Mouse (Mus musculus) embryonic facial prominence, embryonic 15.5 days (tissue): ENCODE results near the gene Utp14b. TPM values are rescaled to one million over a fixed set of nuclear protein-coding genes. Genes with fewer than 3 reads are reported as not detected.

Experiments
- ATAC-seq: fragments of 200-750 bp; cut with Nextera tagmentation; 2 replicates; pipeline ENCODE4 v1.8.0; 2017; ENCODE audit warnings: low read depth, moderate TSS enrichment; ENCODE audit not compliant: insufficient number of reproducible peaks, low FRiP score, low TSS enrichment
- H3K27ac ChIP-seq: fragments of 300-500 bp; sonication (generic); replicated peaks from 2 replicates; pipeline ENCODE4 v1.5.1; 2015; ENCODE audit warnings: mild to moderate bottlenecking, inconsistent platforms
- H3K27me3 ChIP-seq: fragments of 300-500 bp; sonication (generic); 2 replicates; pipeline ENCODE4 v1.6.1; 2015; ENCODE audit warnings: inconsistent platforms
- H3K36me3 ChIP-seq: fragments of 300-500 bp; sonication (generic); 2 replicates; pipeline ENCODE4 v1.6.1; 2015; ENCODE audit warnings: mild to moderate bottlenecking, inconsistent platforms
- H3K4me1 ChIP-seq: fragments of 300-500 bp; sonication (generic); 2 replicates; pipeline ENCODE4 v1.6.1; 2015; ENCODE audit warnings: inconsistent platforms
- H3K4me2 ChIP-seq: fragments of 300-500 bp; sonication (generic); replicated peaks from 2 replicates; pipeline ENCODE4 v1.6.1; 2015; ENCODE audit warnings: mild to moderate bottlenecking, inconsistent platforms
- H3K4me3 ChIP-seq: fragments of 300-500 bp; sonication (generic); replicated peaks from 2 replicates; pipeline ENCODE4 v1.5.1; 2015; ENCODE audit warnings: mild to moderate bottlenecking, inconsistent platforms
- H3K9ac ChIP-seq: fragments of 300-500 bp; sonication (generic); 2 replicates; pipeline ENCODE4 v1.6.1; 2015; ENCODE audit warnings: inconsistent platforms
- H3K9me3 ChIP-seq: fragments of 300-500 bp; sonication (generic); replicated peaks from 2 replicates; pipeline ENCODE4 v1.6.1; 2016; ENCODE audit warnings: inconsistent platforms
- WGBS: fragments of 180-500 bp; shearing (Covaris S2); methylation state at CpG from one replicate; pipeline ENCODE4 v1.1.7; 2015; 5-methylcytosine and 5-hydroxymethylcytosine counted together
- polyA plus RNA-seq: library from polyadenylated mRNA; unstranded; fragments of >200 nt; fragmentation: Nextera tagmentation; extraction: Ambion mirVana; gene quantifications from 2 replicates; pipeline ENCODE4 v1.2.1, GENCODE M21; 2015

The Utp14b gene
- 4.0 and 4.1 TPM in 2 replicates for polyA plus RNA-seq

DNA sequence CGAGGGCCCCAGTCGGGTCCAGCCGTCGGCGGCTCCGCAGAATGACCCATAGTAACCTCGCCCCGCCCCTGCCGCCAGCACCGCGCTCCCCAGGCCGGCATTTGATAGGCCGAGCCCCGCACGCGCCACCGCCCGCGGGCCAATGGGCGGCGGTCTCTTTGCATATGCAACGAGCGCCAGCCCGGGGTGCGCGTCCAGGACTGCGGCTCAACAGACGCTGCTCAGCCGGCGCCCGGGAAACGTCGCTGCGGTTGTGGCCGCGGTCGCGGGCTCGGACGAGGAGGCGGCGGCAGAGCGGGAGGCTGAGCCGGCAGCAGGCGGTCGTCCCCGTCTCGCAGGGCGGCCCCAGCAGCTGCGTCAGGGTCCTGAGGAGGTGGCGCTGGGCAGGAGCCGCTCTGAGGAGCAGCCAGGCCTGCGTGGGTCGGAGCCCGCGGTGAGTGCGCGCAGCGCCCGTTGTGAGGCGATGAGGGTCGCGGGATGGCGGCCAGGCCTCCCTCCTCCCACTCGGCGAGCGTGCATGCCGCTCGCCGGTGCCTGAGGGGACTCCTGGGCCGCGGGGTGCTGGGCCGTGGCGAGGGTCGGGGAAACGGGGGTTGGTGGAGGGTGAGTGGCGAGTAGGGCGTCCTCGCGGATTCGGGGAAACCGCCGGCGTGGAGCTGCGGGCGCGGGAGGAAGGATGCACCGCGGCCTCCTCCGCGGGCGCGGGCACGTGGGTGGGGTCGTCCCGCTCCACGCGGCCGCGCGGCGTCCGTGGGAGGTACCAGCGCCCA is at the start of gene Utp14b, which contains the start of gene Acsl3:
TSS of gene Utp14b (plus strand) at position 368 of the 770 bp plus-strand sequence.
TSS of gene Acsl3 (plus strand) at position 155 of the 770 bp plus-strand sequence.
- Histone ChIP-seq H3K9me3 (no peaks in the 10 kb centered on the region), H3K4me3 (peak within 1 kb of the TSS; percentile 70), H3K9ac (peak within 1 kb of the TSS; percentile 79), H3K4me1 (peaks cover 31% of the 10 kb centered on the region), H3K36me3 (no peaks in the 10 kb centered on the region), H3K4me2 (peak within 1 kb of the TSS; percentile 76), H3K27ac (peak within 1 kb of the TSS; percentile 97), H3K27me3 (no peaks in the 10 kb centered on the region)
- ATAC-seq: peak; percentile 99
- under 1% methylated on average over 103 of the region's 104 CpGs for WGBS

DNA sequence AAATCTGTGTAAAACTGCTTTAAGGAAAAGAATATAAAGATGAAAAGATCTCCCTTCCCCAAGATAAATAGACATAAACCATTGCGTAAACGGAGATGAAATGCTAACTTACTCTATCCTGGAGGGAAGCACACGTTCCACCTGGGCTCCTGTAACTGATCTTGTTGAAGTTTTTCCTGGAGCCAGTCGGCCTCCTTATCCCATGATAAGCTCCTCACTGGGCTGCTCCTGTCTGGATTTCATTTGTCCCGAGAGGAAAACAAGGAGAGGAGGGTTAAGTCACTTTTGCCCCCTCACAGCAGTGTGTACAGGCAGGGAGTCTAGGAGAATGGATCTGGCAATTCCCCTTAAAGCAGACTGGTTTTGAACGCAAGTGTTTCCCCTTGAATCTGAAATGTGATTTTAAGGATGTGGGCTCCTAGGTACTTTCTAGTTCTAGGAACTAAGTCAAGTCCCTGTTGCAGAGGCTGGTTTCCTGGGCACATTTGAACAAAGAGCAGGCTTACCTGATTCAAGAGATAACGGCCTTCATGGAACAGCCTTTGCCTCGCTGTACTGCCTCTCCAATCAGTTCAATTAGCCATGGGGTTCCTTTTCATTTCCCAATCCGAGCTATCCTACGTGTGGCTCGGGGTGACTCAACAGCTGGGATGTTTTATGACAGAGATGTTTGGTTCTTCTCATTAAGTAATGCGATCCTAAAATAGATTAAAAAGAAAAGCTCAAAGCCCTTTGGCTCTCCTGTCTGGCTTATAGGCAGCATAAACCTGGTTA is 48.5 kb upstream of the Utp14b start:
- ATAC-seq: no peak
- WGBS: 12% methylated on average over 12 of the region's 12 CpGs
- H3K4me3 ChIP-seq: no peak overlapping the region
- H3K27ac ChIP-seq: no peak overlapping the region
- H3K27me3 ChIP-seq: no peaks in the 10 kb centered on the region
- no peaks in the 10 kb centered on the region for H3K36me3 ChIP-seq
- no peaks in the 10 kb centered on the region for H3K9me3 ChIP-seq
- no peak overlapping the region for H3K9ac ChIP-seq
- peaks cover 7% of the 10 kb centered on the region; the same call in 1 of the 2 replicates for H3K4me1 ChIP-seq
- no peak overlapping the region for H3K4me2 ChIP-seq

DNA sequence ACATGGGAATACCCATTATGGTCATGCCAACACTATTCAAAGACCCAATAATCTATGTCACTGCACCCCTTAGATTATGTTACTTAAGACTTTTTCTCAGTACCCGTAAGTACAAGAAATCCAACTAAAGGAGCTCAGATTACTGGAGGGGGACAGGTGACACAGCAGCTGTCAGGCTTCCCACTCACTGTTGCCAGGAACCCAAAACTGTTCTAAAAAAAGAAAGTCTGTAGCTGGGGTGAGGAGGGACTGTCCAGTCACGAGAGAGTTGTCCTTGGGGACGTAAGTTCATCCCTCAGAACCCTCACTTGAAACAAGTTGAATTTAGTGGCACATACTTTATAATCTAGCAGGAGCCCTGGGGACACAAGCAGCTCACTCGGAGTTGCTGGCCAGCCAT is 46.8 kb upstream of the Utp14b start:
- 48% methylated on average over 4 of the region's 4 CpGs for WGBS
- Histone ChIP-seq H3K36me3 (no peaks in the 10 kb centered on the region), H3K27ac (no peak overlapping the region), H3K27me3 (no peaks in the 10 kb centered on the region), H3K4me1 (peaks cover 7% of the 10 kb centered on the region; the same call in 1 of the 2 replicates), H3K4me3 (no peak overlapping the region), H3K4me2 (no peak overlapping the region), H3K9ac (no peak overlapping the region), H3K9me3 (no peaks in the 10 kb centered on the region)
- no peak for ATAC-seq

DNA sequence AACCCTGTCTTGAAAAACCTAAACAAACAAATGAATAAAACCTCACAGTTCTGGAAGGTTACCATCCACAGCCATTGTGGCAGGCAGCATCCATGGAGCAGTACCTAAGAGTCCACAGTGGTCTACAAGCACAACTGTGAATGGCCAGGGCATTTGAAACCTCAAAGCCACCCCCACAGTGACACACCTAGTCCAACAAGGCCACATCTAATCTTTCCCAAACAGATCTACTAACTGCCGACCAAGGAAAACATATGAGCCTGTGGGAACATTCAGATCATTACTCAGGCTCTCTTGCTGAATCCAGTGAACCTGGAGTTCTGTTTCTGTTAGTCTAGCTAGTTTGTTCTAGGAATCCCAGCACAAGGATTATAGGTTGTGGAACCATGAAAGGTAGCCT is 44.9 kb upstream of the Utp14b start:
- Histone ChIP-seq H3K4me2 (no peak overlapping the region), H3K27ac (no peak overlapping the region), H3K36me3 (no peaks in the 10 kb centered on the region), H3K9me3 (no peaks in the 10 kb centered on the region), H3K9ac (no peak overlapping the region), H3K27me3 (no peaks in the 10 kb centered on the region), H3K4me3 (no peak overlapping the region), H3K4me1 (peaks cover 7% of the 10 kb centered on the region; the same call in 1 of the 2 replicates)
- WGBS: 84% methylated on average over 1 of the region's 1 CpGs
- no peak for ATAC-seq

DNA sequence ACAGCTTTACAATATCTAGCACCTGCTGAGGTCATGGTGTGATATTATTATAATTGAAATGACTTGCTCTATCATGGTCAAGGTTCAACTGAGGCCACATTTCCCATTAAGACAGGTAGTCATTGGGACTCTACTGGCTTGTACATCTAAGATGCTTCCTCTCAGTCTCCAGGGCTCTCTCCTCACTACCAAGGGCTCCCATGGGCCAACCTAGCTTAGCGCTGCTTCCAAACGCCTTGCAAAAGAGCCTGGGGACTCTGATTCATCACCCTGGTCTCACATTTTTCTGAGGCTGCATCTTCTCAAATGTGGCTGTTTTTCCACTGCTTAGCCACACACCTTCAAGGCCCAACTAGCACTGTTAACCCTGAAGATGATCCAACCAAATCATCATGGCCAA is 33.5 kb upstream of the Utp14b start:
- Histone ChIP-seq H3K4me1 (no peaks in the 10 kb centered on the region), H3K9ac (no peak overlapping the region), H3K9me3 (no peaks in the 10 kb centered on the region), H3K27me3 (no peaks in the 10 kb centered on the region), H3K4me2 (no peak overlapping the region), H3K27ac (no peak overlapping the region), H3K36me3 (no peaks in the 10 kb centered on the region), H3K4me3 (no peak overlapping the region)
- 96% methylated on average over 2 of the region's 2 CpGs for WGBS
- no peak for ATAC-seq

DNA sequence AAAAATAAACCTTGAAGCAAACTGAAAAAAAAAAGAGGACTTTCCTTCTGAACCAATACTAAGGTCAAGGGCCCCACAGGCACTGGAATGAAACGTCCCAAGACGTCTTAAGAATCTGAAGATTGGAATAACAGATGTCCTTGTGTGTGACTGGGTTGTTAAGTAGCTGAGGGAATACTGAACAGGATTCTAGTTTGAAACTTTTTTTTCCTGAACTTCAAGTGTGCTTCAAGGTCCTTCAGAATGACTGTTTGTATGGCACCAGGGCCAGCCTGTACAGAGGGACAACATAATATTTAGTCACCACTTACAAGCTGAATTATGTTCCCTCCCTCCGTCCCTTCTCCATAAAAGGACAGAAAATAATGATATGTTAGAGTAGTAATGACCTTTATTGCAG is 23.4 kb upstream of the Utp14b start:
- no peaks in the 10 kb centered on the region for H3K9me3 ChIP-seq
- H3K4me3 ChIP-seq: no peak overlapping the region
- 58% methylated on average over 3 of the region's 3 CpGs for WGBS
- H3K36me3 ChIP-seq: no peaks in the 10 kb centered on the region
- no peak overlapping the region for H3K27ac ChIP-seq
- ATAC-seq: no peak
- no peaks in the 10 kb centered on the region for H3K4me1 ChIP-seq
- H3K9ac ChIP-seq: no peak overlapping the region
- no peaks in the 10 kb centered on the region for H3K27me3 ChIP-seq
- no peak overlapping the region for H3K4me2 ChIP-seq

DNA sequence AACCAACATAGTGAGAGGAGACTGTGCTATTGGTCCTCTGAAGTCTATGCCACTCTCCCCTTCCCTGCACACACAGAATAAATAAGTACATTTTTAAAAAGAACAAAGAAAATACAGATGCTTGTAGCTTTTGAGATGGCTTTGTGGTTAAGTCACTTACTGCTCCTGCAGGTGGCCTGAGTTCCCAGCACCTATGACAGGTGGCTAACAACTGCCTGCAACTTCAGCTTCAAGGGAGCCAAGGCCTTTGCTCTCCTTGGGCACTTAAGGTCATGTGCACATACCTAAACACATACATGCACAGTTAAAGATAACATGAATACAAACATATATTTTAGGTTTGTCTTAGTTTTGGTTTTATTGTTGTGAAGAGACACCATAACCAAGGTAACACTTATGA is 17.0 kb upstream of the Utp14b start:
- Histone ChIP-seq H3K4me3 (no peak overlapping the region), H3K4me1 (peaks cover 10% of the 10 kb centered on the region; the same call in 1 of the 2 replicates)
- no peak for ATAC-seq

DNA sequence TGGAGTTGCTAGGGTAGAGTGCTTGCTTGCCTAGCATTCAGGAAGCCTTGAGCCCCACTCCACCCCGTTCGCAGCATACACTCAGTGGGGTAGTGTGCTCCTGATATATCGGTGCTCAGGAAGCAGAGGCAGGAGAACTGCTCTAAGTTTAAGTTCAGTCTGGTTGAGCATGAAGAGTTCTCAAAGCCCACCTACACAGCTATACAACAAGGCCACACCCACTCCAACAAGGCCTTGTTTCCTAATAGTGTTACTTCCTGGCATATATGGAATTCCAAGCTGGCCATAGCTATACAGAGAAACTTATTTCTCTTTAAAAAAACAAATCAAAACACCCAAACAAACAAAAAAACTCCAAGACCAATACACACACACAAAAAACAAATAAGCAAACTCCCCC is 16.0 kb upstream of the Utp14b start:
- no peak overlapping the region for H3K27ac ChIP-seq

More for the DNA sequence above, 17.0 kb upstream of the Utp14b start:
- Histone ChIP-seq H3K36me3 (no peaks in the 10 kb centered on the region), H3K27me3 (no peaks in the 10 kb centered on the region), H3K27ac (no peak overlapping the region), H3K4me2 (no peak overlapping the region), H3K9ac (no peak overlapping the region), H3K9me3 (no peaks in the 10 kb centered on the region)

DNA sequence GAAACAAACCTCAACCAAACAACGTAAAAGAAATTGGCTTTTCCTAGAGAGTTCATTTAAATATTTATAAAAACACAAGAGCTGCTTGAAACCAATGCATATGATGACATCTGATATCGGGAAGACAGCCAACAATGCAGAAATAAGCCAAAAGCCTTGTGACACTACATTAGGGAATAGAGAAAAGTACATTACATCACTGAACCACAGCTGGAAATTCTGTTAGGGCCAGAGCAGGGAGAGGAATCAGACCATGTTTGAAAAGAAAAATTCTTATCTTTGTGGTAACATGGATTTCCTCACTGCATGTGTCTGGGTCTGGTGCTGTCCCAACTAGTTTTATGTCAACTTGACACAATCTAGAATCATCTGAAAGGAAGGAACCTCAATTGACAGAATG is 15.6 kb upstream of the Utp14b start:
- H3K36me3 ChIP-seq: no peaks in the 10 kb centered on the region
- H3K4me2 ChIP-seq: no peak overlapping the region
- H3K4me3 ChIP-seq: no peak overlapping the region
- no peaks in the 10 kb centered on the region for H3K27me3 ChIP-seq
- H3K9ac ChIP-seq: no peak overlapping the region
- WGBS: 47% methylated on average over 2 of the region's 2 CpGs
- no peak overlapping the region; the same call in 1 of the 2 replicates for H3K27ac ChIP-seq
- H3K9me3 ChIP-seq: no peaks in the 10 kb centered on the region
- no peak for ATAC-seq
- peaks cover 10% of the 10 kb centered on the region; the same call in 1 of the 2 replicates for H3K4me1 ChIP-seq

More for the DNA sequence above, 16.0 kb upstream of the Utp14b start:
- no peak overlapping the region for H3K4me2 ChIP-seq
- H3K9me3 ChIP-seq: no peaks in the 10 kb centered on the region
- no peak overlapping the region for H3K9ac ChIP-seq
- H3K4me3 ChIP-seq: no peak overlapping the region
- 91% methylated on average over 3 of the region's 3 CpGs for WGBS
- H3K4me1 ChIP-seq: peaks cover 10% of the 10 kb centered on the region; the same call in 1 of the 2 replicates
- no peaks in the 10 kb centered on the region for H3K36me3 ChIP-seq
- ATAC-seq: no peak
- H3K27me3 ChIP-seq: no peaks in the 10 kb centered on the region

DNA sequence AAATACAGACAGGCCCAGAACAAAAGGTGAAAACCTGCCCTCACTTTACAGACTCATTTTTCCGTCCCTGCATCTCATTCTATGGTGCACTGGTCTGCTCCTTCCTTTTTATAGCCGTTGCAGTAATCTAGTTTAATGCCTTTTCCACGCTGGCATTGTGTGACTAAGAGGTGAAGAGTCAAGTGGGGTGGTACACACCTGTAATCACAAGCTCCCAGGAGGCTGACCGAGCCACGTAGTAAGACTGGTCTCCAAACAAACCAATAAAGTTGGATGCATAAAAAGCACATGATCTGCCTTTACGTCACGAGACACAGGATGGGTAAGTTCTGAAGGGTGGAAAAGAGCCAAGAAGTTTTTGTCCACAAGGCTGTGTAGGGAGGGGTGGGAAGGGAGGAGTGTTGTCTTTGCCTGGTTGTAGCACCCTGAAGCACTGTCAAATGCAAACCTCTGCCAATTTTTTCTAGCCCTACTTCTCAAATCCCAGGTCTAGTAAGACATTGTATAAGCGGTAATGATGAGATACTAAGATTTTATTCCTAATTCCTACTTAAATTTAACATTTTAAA is 10.4 kb upstream of the Utp14b start:
- Histone ChIP-seq H3K4me1 (peaks cover 17% of the 10 kb centered on the region; the same call in 1 of the 2 replicates), H3K9me3 (no peaks in the 10 kb centered on the region), H3K9ac (no peak overlapping the region), H3K27ac (no peak overlapping the region), H3K4me2 (no peak overlapping the region), H3K36me3 (no peaks in the 10 kb centered on the region), H3K27me3 (no peaks in the 10 kb centered on the region), H3K4me3 (no peak overlapping the region)
- WGBS: 37% methylated on average over 8 of the region's 8 CpGs
- no peak for ATAC-seq
